Mouse (Mus musculus) T-cell, adult 2 months (primary cell): ENCODE results near the gene Nanog.
"Not testable (repeated sequence)": the region's sequence is repeated elsewhere in the genome, so short reads cannot be mapped to it uniquely, and the experiment has no call there.

Experiments used
- DNase-seq: peaks from one replicate; pipeline ENCODE4 v3.0.0; 2022; ENCODE audit warnings: low spot score

The Nanog gene

GRCm38 (mm10) chr6:122703251-122703650 lies 4.0 kb upstream of the Nanog start:
- DNase-seq = no peak

GRCm38 (mm10) chr6:122703706-122704105 lies 3.6 kb upstream of the Nanog start:
- no peak for DNase-seq

- no peak for DNase-seq
Observed at GRCm38 (mm10) chr6:122706337-122706840, 900 bp upstream of the Nanog start.

GRCm38 (mm10) chr6:122708826-122709225 lies 1.5 kb downstream of the Nanog start:
- DNase-seq = no peak

- DNase-seq = no peak
Observed at GRCm38 (mm10) chr6:122711455-122711854, 4.2 kb downstream of the Nanog start.

- DNase-seq = not testable (repeated sequence)
Observed at GRCm38 (mm10) chr6:122713116-122713515, 5.8 kb downstream of the Nanog start.

- no peak for DNase-seq
Observed at GRCm38 (mm10) chr6:122714707-122715365, 7.5 kb downstream of the Nanog start.

- no peak for DNase-seq
Observed at GRCm38 (mm10) chr6:122715886-122716285, 8.6 kb downstream of the Nanog start.

GRCm38 (mm10) chr6:122718224-122718623 lies 10.9 kb downstream of the Nanog start:
- not testable (repeated sequence) for DNase-seq

GRCm38 (mm10) chr6:122719942-122720341 lies 12.7 kb downstream of the Nanog start:
- peak; percentile 50 for DNase-seq

- DNase-seq = peak; percentile 31
Observed at GRCm38 (mm10) chr6:122739952-122740351, 32.7 kb downstream of the Nanog start.

GRCm38 (mm10) chr6:122741460-122742227 lies 34.4 kb downstream of the Nanog start:
- no peak for DNase-seq

GRCm38 (mm10) chr6:122742228-122742899 lies 35.1 kb downstream of the Nanog start:
- DNase-seq = peak; percentile 64

GRCm38 (mm10) chr6:122743353-122743752 lies 36.1 kb downstream of the Nanog start:
- DNase-seq = peak; percentile 35

- DNase-seq = no peak
Observed at GRCm38 (mm10) chr6:122744505-122745249, 37.4 kb downstream of the Nanog start.

- DNase-seq = no peak
Observed at GRCm38 (mm10) chr6:122750579-122750978, 43.3 kb downstream of the Nanog start.

GRCm38 (mm10) chr6:122755913-122756312 lies 48.6 kb downstream of the Nanog start:
- peak; percentile 17 for DNase-seq

- DNase-seq = peak; percentile 46
Observed at GRCm38 (mm10) chr6:122758732-122759131, 51.4 kb downstream of the Nanog start.

GRCm38 (mm10) chr6:122761011-122761599 lies 53.8 kb downstream of the Nanog start:
- DNase-seq = peak; percentile 9

- no peak for DNase-seq
Observed at GRCm38 (mm10) chr6:122761901-122762300, 54.6 kb downstream of the Nanog start.

- no peak for DNase-seq
Observed at GRCm38 (mm10) chr6:122762480-122762879, 55.2 kb downstream of the Nanog start.
